Mouse (Mus musculus) liver, embryonic 16.5 days (tissue): ENCODE results near the gene Rfwd3. TPM values are rescaled to one million over a fixed set of nuclear protein-coding genes. Genes with fewer than 3 reads are reported as not detected.
A peak's percentile ranks its signal among the peaks of the same experiment; 100 is the strongest.
"Not testable (repeated sequence)": the region's sequence is repeated elsewhere in the genome, so short reads cannot be mapped to it uniquely, and the experiment has no call there.

Experiments used
- ATAC-seq: fragments of 200-750 bp; cut with Nextera tagmentation; 2 replicates; pipeline ENCODE4 v1.8.0; 2017; ENCODE audit warnings: low read depth, mild to moderate bottlenecking, moderate number of reproducible peaks, moderate library complexity
- H3K27ac ChIP-seq: fragments of 300-500 bp; sonication (generic); 2 replicates; pipeline ENCODE4 v1.5.1; 2014; ENCODE audit warnings: mild to moderate bottlenecking, low read length
- H3K27me3 ChIP-seq: fragments of 300-500 bp; sonication (generic); 2 replicates; pipeline ENCODE4 v1.6.1; 2014; ENCODE audit warnings: low read depth, low read length, mixed read lengths; ENCODE audit not compliant: control insufficient read depth, insufficient read depth
- H3K36me3 ChIP-seq: fragments of 300-500 bp; sonication (generic); 2 replicates; pipeline ENCODE4 v1.6.1; 2014; ENCODE audit warnings: mild to moderate bottlenecking; ENCODE audit not compliant: control insufficient read depth, insufficient read depth
- H3K4me1 ChIP-seq: fragments of 300-500 bp; sonication (generic); 2 replicates; pipeline ENCODE4 v1.6.1; 2014; ENCODE audit warnings: low read depth, low read length, mixed read lengths; ENCODE audit not compliant: control insufficient read depth
- H3K4me2 ChIP-seq: fragments of 300-500 bp; sonication (generic); 2 replicates; pipeline ENCODE4 v1.6.1; 2014; ENCODE audit warnings: low read depth, low read length, mixed read lengths
- H3K4me3 ChIP-seq: fragments of 300-500 bp; sonication (generic); 2 replicates; pipeline ENCODE4 v1.5.1; 2014; ENCODE audit warnings: low read depth, mild to moderate bottlenecking, low read length
- H3K9ac ChIP-seq: fragments of 300-500 bp; sonication (generic); 2 replicates; pipeline ENCODE4 v1.6.1; 2014; ENCODE audit warnings: low read depth, low read length
- H3K9me3 ChIP-seq: fragments of 300-500 bp; sonication (generic); replicated peaks from 2 replicates; pipeline ENCODE4 v1.6.1; 2016; ENCODE audit warnings: low read length; ENCODE audit not compliant: control insufficient read depth
- WGBS: fragments of 180-500 bp; shearing (Covaris S2); extraction: QIAGEN DNeasy Blood & Tissue Kit; methylation state at CpG from one replicate; pipeline ENCODE4 v1.1.7; 2014; ENCODE audit not compliant: insufficient replicate concordance; 5-methylcytosine and 5-hydroxymethylcytosine counted together
- polyA plus RNA-seq: library from polyadenylated mRNA; unstranded; fragments of >200 nt; fragmentation: Nextera tagmentation; extraction: Ambion mirVana; gene quantifications from 2 replicates; pipeline ENCODE4 v1.2.1, GENCODE M21; 2015

Gene Rfwd3
- polyA plus RNA-seq, 1 experiment from 2014 or later = 44.6 TPM

DNA sequence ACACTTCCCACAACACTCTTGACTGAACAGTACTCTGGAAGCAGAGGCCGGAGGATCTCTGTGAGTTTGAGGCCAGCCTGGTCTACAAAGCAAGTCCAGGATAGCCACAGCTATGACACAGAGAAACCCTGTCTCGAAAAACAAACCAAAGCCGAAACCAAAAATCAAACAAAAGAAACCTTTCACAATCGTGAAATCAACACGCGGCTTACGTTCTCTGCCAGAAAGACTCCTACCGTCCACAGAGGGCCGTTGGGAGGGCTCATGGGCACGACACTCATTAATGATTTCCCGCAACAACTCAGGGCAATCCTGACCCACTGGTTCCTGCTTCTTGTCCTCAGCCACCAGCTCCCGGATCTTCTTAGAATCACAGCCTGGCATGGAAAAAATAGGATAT, 14.7 kb upstream of the Rfwd3 start:
- Histone ChIP-seq H3K27me3 (no peaks in the 10 kb centered on the region), H3K36me3 (no peaks in the 10 kb centered on the region), H3K9ac (no peak overlapping the region), H3K4me1 (peaks cover 9% of the 10 kb centered on the region), H3K9me3 (no peaks in the 10 kb centered on the region), H3K27ac (no peak overlapping the region), H3K4me2 (no peak overlapping the region), H3K4me3 (no peak overlapping the region)
- 74% methylated on average over 12 of the region's 12 CpGs for WGBS
- no peak for ATAC-seq

- not testable (repeated sequence) for H3K9me3 ChIP-seq, ATAC-seq
- 87% methylated on average over 6 of the region's 6 CpGs for WGBS
Observed at GRCm38 (mm10) chr8:111313961-111314360, 13.9 kb upstream of the Rfwd3 start.

DNA sequence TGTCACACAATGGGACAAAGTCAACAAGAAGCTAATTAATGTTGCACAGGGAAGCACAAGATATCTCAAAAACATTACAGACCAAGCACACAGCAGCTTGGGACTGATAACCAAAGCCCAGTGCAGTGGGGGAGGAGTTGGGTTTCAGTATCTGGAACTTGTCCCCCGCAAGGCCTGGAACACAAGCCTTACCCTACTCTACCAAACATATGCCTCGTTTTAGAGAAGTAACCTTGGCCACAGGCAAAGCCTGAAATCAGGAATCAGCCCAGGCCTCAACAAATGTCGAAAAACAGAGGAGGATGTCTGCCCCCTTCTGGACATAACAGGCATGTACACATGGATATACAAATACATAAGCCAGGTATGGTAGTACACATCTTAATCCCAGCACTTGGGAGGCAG, 12.7 kb upstream of the Rfwd3 start:
- peak overlapping the region; percentile 46; the same call in 1 of the 2 replicates for H3K27ac ChIP-seq
- ATAC-seq = peak; percentile 97
- H3K9ac ChIP-seq = no peak overlapping the region
- no peaks in the 10 kb centered on the region for H3K36me3 ChIP-seq
- H3K27me3 ChIP-seq = no peaks in the 10 kb centered on the region
- no peaks in the 10 kb centered on the region for H3K9me3 ChIP-seq
- peaks cover 9% of the 10 kb centered on the region for H3K4me1 ChIP-seq
- 24% methylated on average over 3 of the region's 3 CpGs for WGBS
- H3K4me2 ChIP-seq = no peak overlapping the region
- H3K4me3 ChIP-seq = no peak overlapping the region

More at GRCm38 (mm10) chr8:111313961-111314360, 13.9 kb upstream of the Rfwd3 start:
- H3K27ac ChIP-seq, H3K4me1 ChIP-seq, H3K4me3 ChIP-seq, H3K36me3 ChIP-seq, H3K9ac ChIP-seq, H3K27me3 ChIP-seq, H3K4me2 ChIP-seq: not testable (repeated sequence)

GRCm38 (mm10) chr8:111310006-111310405, 10.0 kb upstream of the Rfwd3 start:
- not testable (repeated sequence) for H3K4me1 ChIP-seq, H3K9me3 ChIP-seq, H3K4me2 ChIP-seq, H3K27me3 ChIP-seq, ATAC-seq, H3K9ac ChIP-seq, H3K27ac ChIP-seq, H3K36me3 ChIP-seq, H3K4me3 ChIP-seq
- 80% methylated on average over 15 of the region's 15 CpGs for WGBS

DNA sequence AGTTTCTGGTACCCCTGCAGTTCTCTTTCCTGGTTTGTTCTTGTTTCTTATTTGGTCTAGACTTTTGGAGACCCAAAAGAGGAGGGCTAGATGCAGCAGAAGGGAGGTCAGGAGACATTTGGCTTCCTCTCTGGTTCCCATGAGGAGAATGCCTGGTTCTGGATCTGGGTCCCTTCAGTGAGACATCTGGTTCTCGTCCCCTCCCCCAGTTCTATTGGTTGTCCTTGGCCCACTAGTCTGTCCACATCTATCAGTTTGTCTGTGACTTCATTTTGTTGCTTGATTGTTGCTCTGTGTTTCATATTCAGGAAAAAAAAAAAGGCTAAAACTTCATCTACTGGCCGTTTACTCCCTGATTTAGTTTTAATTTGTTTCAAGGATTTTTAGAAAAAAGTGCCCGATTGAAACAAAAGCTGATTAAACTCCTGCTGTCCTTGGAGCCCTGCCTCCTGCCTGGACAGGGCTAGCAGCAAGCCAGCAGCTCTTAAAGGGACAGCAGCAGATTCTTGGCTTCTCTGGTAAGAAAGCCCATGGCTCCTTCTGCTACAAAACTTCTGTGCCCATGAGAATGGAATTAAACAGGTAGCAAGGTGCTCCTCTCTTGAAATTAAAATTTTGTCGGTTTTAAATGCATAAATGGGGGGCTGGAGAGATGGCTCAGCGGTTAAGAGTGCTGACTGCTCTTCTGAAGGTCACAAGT, 5.2 kb upstream of the Rfwd3 start:
- Histone ChIP-seq H3K4me2 (no peak overlapping the region), H3K27me3 (no peaks in the 10 kb centered on the region), H3K27ac (no peak overlapping the region), H3K4me3 (no peak overlapping the region), H3K4me1 (peaks cover 2% of the 10 kb centered on the region), H3K9ac (no peak overlapping the region), H3K9me3 (no peaks in the 10 kb centered on the region), H3K36me3 (no peaks in the 10 kb centered on the region)
- WGBS = 40% methylated on average over 5 of the region's 5 CpGs
- no peak for ATAC-seq

DNA sequence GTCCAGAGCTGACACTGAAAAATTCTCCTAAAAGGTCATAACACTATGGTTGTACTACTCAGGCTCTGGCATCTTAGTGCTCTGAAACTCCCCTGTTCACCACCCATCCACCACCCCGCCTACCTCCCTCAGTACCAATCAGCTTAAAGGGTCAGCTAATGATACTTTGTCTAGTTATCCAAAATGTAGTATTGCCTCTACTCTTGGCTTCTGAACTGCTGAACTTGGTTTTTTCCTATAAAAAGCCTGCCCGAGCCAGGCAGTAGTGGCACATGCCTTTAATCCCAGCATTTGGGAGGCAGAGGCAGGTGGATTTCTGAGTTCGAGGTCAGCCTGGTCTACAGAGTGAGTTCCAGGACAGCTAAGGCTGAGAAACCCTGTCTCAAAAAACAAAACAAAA, 4.3 kb upstream of the Rfwd3 start:
- 70% methylated on average over 3 of the region's 3 CpGs for WGBS
- Histone ChIP-seq H3K9ac (no peak overlapping the region), H3K36me3 (no peaks in the 10 kb centered on the region), H3K27me3 (no peaks in the 10 kb centered on the region), H3K4me1 (peaks cover 2% of the 10 kb centered on the region), H3K27ac (no peak overlapping the region), H3K4me2 (no peak overlapping the region), H3K9me3 (no peaks in the 10 kb centered on the region), H3K4me3 (no peak overlapping the region)
- no peak for ATAC-seq

- H3K9me3 ChIP-seq, H3K9ac ChIP-seq, H3K4me2 ChIP-seq, ATAC-seq, H3K4me1 ChIP-seq, H3K4me3 ChIP-seq, H3K36me3 ChIP-seq, H3K27ac ChIP-seq, H3K27me3 ChIP-seq: not testable (repeated sequence)
- 67% methylated on average over 5 of the region's 5 CpGs for WGBS
Observed at GRCm38 (mm10) chr8:111303076-111303803, 3.2 kb upstream of the Rfwd3 start.

- Histone ChIP-seq H3K36me3 (peaks cover 10% of the 10 kb centered on the region), H3K27me3 (no peaks in the 10 kb centered on the region), H3K27ac (peak overlapping the region; percentile 85), H3K9me3 (no peaks in the 10 kb centered on the region), H3K4me1 (peaks cover 9% of the 10 kb centered on the region), H3K9ac (peak overlapping the region; percentile 60), H3K4me3 (peak overlapping the region; percentile 87), H3K4me2 (peak overlapping the region; percentile 74)
- 60% methylated on average over 11 of the region's 11 CpGs for WGBS
- no peak for ATAC-seq
Observed at GRCm38 (mm10) chr8:111300597-111301546, 850 bp upstream of the Rfwd3 start.
